Mouse (Mus musculus): ENCODE measurements around the gene Clnk. TPM values are rescaled to one million over a fixed set of nuclear protein-coding genes. Genes with fewer than 3 reads are reported as not detected.

The Clnk gene
- total RNA-seq, 2 experiments from 2014 or later: 0.61 to 0.64 TPM

DNA sequence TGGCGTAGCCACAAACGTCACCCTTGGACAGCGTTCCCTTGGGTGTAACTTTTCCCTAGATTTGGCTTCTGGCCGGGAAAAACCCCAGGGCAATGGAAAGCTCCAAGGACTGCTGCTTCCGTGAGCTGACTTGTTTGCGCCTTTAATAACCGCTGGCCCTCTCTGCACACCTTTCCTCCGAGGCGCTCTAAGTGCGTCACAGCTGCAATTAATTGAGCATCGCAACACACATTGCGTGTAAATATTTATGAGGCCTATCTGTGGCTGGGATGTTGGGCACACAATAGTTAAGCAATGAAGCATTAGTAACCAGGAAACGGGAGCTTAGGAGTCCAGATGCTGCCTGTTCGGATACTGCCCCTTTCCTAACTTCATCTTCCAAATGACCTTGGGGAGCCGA lies 90.5 kb downstream of the Clnk start:
- intact Hi-C loops (cut with DNase I): loop anchor here (10.0 kb wide), 1 partner anchor 1179 kb away; no protein-coding TSS in a partner anchor
- DNase-seq (ENCODE audit: extremely low spot score in 1 of 2, low spot score in 2 of 2): no peak

GRCm38 (mm10) chr5:38785686-38786085 lies 90.9 kb downstream of the Clnk start:
- no peak for DNase-seq (ENCODE audit: extremely low spot score in 1 of 2, low spot score in 2 of 2)
- intact Hi-C loops (cut with DNase I): loop anchor here (10.0 kb wide), 1 partner anchor 1179 kb away; no protein-coding TSS in a partner anchor

GRCm38 (mm10) chr5:38781813-38782212 lies 94.8 kb downstream of the Clnk start:
- DNase-seq (ENCODE audit: extremely low spot score in 1 of 2, low spot score in 2 of 2): peak; percentile 72 to 78
- intact Hi-C loops (cut with DNase I): loop anchor here (5.0 to 10.0 kb wide), 2 partner anchors 860 to 1183 kb away; no protein-coding TSS in a partner anchor

DNA sequence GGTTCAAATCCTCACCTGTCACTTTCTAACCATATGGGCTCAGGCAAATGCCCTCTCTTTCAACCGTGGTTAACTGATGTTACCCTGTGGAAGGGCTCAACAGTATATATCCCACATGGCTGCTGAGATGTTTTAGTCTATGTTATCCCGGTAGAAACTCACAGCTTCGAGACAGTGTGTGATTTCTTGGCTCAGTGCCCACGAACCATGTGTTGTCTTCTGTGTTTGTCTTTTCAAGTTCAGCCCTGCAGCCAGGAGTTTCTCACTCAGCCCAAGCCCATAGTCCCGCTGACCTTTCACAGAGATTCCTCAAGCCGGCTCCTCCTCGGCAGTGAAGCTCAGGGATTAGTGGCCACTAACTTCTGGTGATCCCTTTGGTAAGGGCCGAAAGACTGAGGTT lies 96.0 kb downstream of the Clnk start:
- intact Hi-C loops (cut with DNase I): loop anchor here (5.0 to 10.0 kb wide), 2 partner anchors 862 to 1184 kb away; no protein-coding TSS in a partner anchor

GRCm38 (mm10) chr5:38780045-38780444 lies 96.6 kb downstream of the Clnk start:
- no peak for DNase-seq (ENCODE audit: extremely low spot score in 1 of 2, low spot score in 2 of 2)
- intact Hi-C loops (cut with DNase I): loop anchor here (5.0 to 10.0 kb wide), 2 partner anchors 862 to 1185 kb away; no protein-coding TSS in a partner anchor

More for the DNA sequence above, 96.0 kb downstream of the Clnk start:
- DNase-seq (ENCODE audit: extremely low spot score in 1 of 2, low spot score in 2 of 2): peak in 1 of 2 experiments; percentile 40

DNA sequence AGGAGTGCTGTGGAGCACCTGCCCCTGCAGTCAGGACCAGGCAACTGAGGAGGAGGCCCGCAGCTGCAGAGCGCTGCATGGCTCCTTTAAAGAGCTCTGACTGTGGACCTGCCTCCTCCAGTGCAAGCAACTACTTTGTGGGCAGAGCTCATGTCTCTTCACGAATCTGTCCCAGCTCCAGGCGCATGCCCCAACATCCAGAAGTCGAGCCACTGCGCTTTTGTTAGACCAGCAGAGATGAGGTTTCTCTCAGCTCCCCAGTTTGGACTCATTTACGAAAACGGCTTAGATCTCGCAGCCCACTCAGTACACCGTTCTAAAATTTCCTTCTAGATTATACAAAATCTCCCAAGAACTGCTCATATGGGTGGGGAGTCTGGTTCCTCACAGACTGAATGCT lies 101.1 kb downstream of the Clnk start:
- DNase-seq (ENCODE audit: extremely low spot score in 1 of 2, low spot score in 2 of 2): peak; percentile 22 to 26
- intact Hi-C loops (cut with DNase I): no loop called here

GRCm38 (mm10) chr5:38754950-38755349 lies 121.7 kb downstream of the Clnk start:
- no peak for DNase-seq (ENCODE audit: extremely low spot score in 1 of 2, low spot score in 2 of 2)
- intact Hi-C loops (cut with DNase I): loop anchor here (5.0 kb wide), 1 partner anchor 58 kb away; no protein-coding TSS in a partner anchor

GRCm38 (mm10) chr5:38752749-38753148 lies 123.9 kb downstream of the Clnk start:
- no peak for DNase-seq (ENCODE audit: extremely low spot score in 1 of 2, low spot score in 2 of 2)
- intact Hi-C loops (cut with DNase I): loop anchor here (5.0 kb wide), 1 partner anchor 55 kb away; no protein-coding TSS in a partner anchor

- intact Hi-C loops (cut with DNase I): no loop called here
- no peak for DNase-seq (ENCODE audit: extremely low spot score in 1 of 2, low spot score in 2 of 2)
Measured at GRCm38 (mm10) chr5:38708940-38709581, 167.6 kb downstream of the Clnk start.

- no peak for DNase-seq (ENCODE audit: extremely low spot score in 1 of 2, low spot score in 2 of 2)
- intact Hi-C loops (cut with DNase I): no loop called here
Measured at GRCm38 (mm10) chr5:38707364-38708075, 169.1 kb downstream of the Clnk start.

DNA sequence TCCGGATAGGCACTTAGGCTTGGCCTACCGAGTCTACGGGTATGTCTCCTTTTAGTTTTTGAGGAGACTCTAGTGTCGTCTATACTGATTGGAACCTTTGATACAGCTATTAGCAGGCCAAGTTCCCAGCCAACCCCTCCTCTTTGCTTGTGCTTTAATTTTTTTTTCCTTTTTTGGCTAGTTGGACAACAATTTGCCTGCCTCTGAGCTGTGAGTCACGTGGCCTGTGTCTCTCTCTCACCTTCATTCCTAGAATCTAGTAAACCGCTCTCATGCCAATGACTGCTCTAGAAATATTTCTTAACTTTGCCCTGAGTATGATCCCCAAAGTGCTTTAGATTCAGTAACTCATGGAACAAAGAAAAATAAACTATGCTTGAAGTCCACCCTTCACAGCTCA lies 173.7 kb downstream of the Clnk start:
- DNase-seq (ENCODE audit: extremely low spot score in 1 of 2, low spot score in 2 of 2): no peak
- intact Hi-C loops (cut with DNase I): no loop called here

DNA sequence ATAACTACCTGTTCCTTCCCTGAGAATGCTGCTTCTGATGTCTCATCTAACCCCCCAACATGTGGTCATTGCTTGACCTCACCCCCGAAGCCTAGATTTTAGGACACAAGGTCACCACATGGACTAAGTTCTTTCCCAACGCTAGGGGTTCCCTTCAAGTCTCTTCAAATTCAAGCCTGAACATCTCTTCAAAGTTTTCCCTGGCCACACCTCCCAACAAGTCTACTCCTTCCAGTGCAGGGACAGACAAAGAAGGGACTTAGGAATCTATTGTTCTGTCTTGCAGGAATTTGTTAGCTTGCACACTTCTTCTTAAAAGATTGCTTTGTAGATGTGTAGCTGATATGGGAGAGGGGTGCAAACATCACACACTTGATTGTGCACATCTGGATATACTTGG lies 174.5 kb downstream of the Clnk start:
- no peak for DNase-seq (ENCODE audit: extremely low spot score in 1 of 2, low spot score in 2 of 2)
- intact Hi-C loops (cut with DNase I): no loop called here

DNA sequence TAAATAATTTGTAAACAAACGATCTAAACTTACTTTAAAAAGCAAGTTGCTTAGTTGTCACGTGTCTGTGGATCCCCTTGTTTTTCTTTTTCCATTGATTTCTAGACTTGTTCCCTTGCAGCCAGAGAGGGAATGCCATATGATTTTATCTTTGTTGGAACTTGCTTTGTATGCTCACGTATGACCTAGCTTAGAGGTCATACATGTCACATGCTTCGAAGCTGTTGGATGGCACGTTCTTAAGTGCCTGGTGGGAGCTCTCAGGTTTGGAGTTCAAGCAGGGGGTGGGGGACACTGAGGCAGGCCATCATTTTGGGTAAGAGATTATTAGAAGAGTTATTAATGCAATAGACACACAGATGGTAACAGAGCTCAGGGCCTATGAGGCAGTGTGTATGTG lies 178.1 kb downstream of the Clnk start:
- no peak for DNase-seq (ENCODE audit: extremely low spot score in 1 of 2, low spot score in 2 of 2)
- intact Hi-C loops (cut with DNase I): loop anchor here (5.0 kb wide), 1 partner anchor 54 kb away; no protein-coding TSS in a partner anchor

DNA sequence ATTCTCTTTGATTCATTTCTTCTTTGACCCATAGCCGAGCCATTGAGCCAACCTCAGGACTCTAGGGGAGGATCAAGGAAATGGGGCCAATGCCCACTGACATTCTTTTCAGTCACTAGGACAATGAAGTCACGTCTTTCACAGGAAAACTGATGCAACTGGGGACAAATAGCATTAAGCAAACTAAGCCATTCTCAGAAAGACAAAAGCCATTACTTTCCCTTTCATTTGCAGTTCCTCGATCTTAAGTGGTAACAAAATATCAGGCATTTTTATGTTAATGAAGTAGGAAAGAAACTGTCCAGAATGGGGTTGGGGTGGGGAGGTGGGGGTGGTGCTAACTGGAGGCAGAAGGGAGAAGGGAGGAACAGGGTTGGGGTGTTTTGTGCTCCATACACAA lies 178.6 kb downstream of the Clnk start:
- intact Hi-C loops (cut with DNase I): loop anchor here (5.0 kb wide), 1 partner anchor 54 kb away; no protein-coding TSS in a partner anchor
- no peak for DNase-seq (ENCODE audit: extremely low spot score in 1 of 2, low spot score in 2 of 2)

- intact Hi-C loops (cut with DNase I): loop anchor here (5.0 kb wide), 1 partner anchor 56 kb away; no protein-coding TSS in a partner anchor
- no peak for DNase-seq (ENCODE audit: extremely low spot score in 1 of 2, low spot score in 2 of 2)
Measured at GRCm38 (mm10) chr5:38696616-38697375, 179.8 kb downstream of the Clnk start.

DNA sequence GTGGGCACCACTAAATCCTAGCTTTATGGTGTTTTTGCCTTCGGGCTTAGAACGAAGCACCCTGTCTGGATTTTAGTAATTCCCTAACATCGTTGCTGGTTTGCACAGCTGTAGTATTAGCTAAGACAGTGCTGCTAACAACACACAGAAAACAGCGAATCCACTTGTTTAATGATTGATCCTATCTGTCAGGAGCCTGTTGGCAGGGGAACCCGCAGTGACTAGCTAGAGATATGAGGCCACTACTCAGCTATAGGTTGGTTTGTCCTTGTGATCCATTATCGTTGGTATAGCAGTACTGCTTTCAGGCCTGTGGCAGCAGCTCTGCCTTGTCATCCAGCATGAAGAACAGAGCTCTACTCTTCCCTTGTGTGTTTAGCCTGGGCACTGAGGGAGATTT lies 183.8 kb downstream of the Clnk start:
- intact Hi-C loops (cut with DNase I): no loop called here
- no peak for DNase-seq (ENCODE audit: extremely low spot score in 1 of 2, low spot score in 2 of 2)

DNA sequence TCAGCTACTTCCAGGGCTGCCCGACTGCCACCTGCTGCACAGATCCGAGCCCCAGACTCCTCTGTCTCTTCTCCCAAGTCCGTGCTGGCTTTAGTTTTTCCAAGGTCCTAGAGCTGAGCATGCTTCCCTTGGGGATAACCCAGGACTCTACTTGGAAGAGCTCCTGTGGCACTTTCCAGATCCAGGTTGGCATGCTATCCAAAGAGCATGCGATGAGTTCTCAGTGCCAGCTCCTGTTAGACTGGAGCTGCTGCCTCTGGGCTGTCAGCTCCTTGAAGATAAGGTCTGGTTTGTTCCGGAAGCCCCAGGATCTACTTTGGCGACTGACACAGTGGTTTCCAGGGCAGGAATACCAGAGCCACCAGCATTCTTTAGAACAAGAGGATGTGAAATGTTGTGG lies 187.4 kb downstream of the Clnk start:
- intact Hi-C loops (cut with DNase I): no loop called here
- no peak for DNase-seq (ENCODE audit: extremely low spot score in 1 of 2, low spot score in 2 of 2)

- DNase-seq (ENCODE audit: extremely low spot score in 1 of 2, low spot score in 2 of 2): no peak
- intact Hi-C loops (cut with DNase I): no loop called here
Measured at GRCm38 (mm10) chr5:38687694-38688093, 188.9 kb downstream of the Clnk start.

Measured in left cerebral cortex, postnatal 10 days (tissue).